Mouse (Mus musculus) brown adipose tissue, adult 24 weeks (tissue): Measurements from ENCODE around the gene Mnat1. TPM values are rescaled to one million over a fixed set of nuclear protein-coding genes. Genes with fewer than 3 reads are reported as not detected.

ENCODE experiments used
- H3K27ac ChIP-seq: fragments of 200-500 bp; replicated peaks from 2 replicates; pipeline ENCODE4 v1.5.1; 2012; ENCODE audit warnings: low read depth, mild to moderate bottlenecking, low read length
- H3K4me1 ChIP-seq: fragments of 200-500 bp; 2 replicates; pipeline ENCODE4 v1.6.1; 2012; ENCODE audit warnings: low read length, mixed read lengths; ENCODE audit not compliant: control insufficient read depth, insufficient read depth, insufficient read length
- H3K4me3 ChIP-seq: fragments of 200-500 bp; 2 replicates; pipeline ENCODE4 v1.5.1; 2012; ENCODE audit warnings: low read depth, mild to moderate bottlenecking, low read length, moderate library complexity; ENCODE audit not compliant: insufficient read depth
- polyA plus RNA-seq: library from polyadenylated mRNA; stranded (reverse); fragments of >200 nt; gene quantifications from 2 replicates; pipeline ENCODE4 v1.2.4, GENCODE M21; 2012; ENCODE audit not compliant: missing spikeins, insufficient read depth, insufficient read length

Mnat1 gene
- polyA plus RNA-seq, 1 experiment, result 20.6 TPM

GRCm38 (mm10) chr12:73294884-73295283 lies 171.4 kb downstream of the Mnat1 start:
- Histone ChIP-seq H3K4me3 (no peak overlapping the region), H3K4me1 (no peaks in the 10 kb centered on the region), H3K27ac (no peak overlapping the region)

- Histone ChIP-seq H3K4me1 (no peaks in the 10 kb centered on the region), H3K4me3 (no peak overlapping the region), H3K27ac (no peak overlapping the region)
These were observed 172.1 kb downstream of the Mnat1 start for GRCm38 (mm10) chr12:73295505-73296140.

GRCm38 (mm10) chr12:73298621-73299020 lies 175.1 kb downstream of the Mnat1 start:
- Histone ChIP-seq H3K27ac (no peak overlapping the region), H3K4me3 (no peak overlapping the region), H3K4me1 (no peaks in the 10 kb centered on the region)

- H3K4me3 ChIP-seq, result no peak overlapping the region
- H3K27ac ChIP-seq, result no peak overlapping the region
- H3K4me1 ChIP-seq, result no peaks in the 10 kb centered on the region
These were observed 177.0 kb downstream of the Mnat1 start for GRCm38 (mm10) chr12:73300531-73300930.

GRCm38 (mm10) chr12:73304636-73305035 lies 181.1 kb downstream of the Mnat1 start:
- no peaks in the 10 kb centered on the region for H3K4me1 ChIP-seq
- H3K4me3 ChIP-seq, result peak overlapping the region; percentile 36
- peak overlapping the region; percentile 38; the same call in 1 of the 2 replicates for H3K27ac ChIP-seq

- no peak overlapping the region for H3K4me3 ChIP-seq
- no peaks in the 10 kb centered on the region for H3K4me1 ChIP-seq
- no peak overlapping the region for H3K27ac ChIP-seq
These were observed 184.2 kb downstream of the Mnat1 start for GRCm38 (mm10) chr12:73307750-73308149.

GRCm38 (mm10) chr12:73308711-73309110 lies 185.2 kb downstream of the Mnat1 start:
- no peak overlapping the region for H3K27ac ChIP-seq
- no peak overlapping the region for H3K4me3 ChIP-seq
- H3K4me1 ChIP-seq, result no peaks in the 10 kb centered on the region

GRCm38 (mm10) chr12:73317706-73318686 lies 194.5 kb downstream of the Mnat1 start:
- Histone ChIP-seq H3K4me1 (no peaks in the 10 kb centered on the region), H3K27ac (no peak overlapping the region), H3K4me3 (no peak overlapping the region)

Other genes with a start within 250 kb of the Mnat1 start
- not detected in 2 replicates for gene Six6, start 183.8 kb upstream of the Mnat1 start, polyA plus RNA-seq
- 1.4 TPM in 1 of 2 replicates, not detected in the other for gene 4930447C04Rik, start 182.9 kb upstream of the Mnat1 start, polyA plus RNA-seq
- gene Six1, start 69.8 kb upstream of the Mnat1 start, polyA plus RNA-seq, result 14.0 and 20.7 TPM in 2 replicates
- gene Six4, start 10.3 kb upstream of the Mnat1 start, polyA plus RNA-seq, result 0.79 and 0.92 TPM in 2 replicates
- gene Trmt5, start 163.0 kb downstream of the Mnat1 start, polyA plus RNA-seq, result 17.9 and 18.3 TPM in 2 replicates
- gene Slc38a6, start 163.1 kb downstream of the Mnat1 start, polyA plus RNA-seq, result 4.0 and 7.7 TPM in 2 replicates